Mouse (Mus musculus): ENCODE data around the gene Clcn3. TPM values are rescaled to one million over a fixed set of nuclear protein-coding genes. Genes with fewer than 3 reads are reported as not detected.

Clcn3 gene
- polyA plus RNA-seq, 1 experiment from 2014 or later, result 69.5 TPM

DNA sequence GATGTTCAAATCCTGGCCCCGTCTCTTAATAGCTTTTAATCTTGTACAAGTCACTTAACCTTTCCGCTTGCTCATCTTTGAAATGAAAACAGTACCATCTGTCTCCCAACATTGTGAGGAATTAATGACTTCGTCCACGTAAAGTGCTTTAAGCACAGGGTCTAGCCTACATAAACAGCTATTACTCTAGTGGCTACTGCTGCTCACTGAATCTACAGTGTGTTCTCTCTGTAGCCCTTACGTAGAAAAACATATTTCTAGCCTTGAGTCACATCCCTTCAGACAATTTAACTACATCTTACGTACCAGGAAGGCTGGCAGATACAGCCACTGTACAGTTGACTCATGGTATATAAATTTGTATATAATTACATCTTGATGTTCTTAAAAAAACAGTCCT lies 118.2 kb downstream of the Clcn3 start:
- Histone ChIP-seq H3K4me3 (no peak overlapping the region), H3K36me3 (replicated peaks) (no peaks in the 10 kb centered on the region), H3K27ac (no peak overlapping the region), H3K9me3 (no peaks in the 10 kb centered on the region), H3K9ac (no peak overlapping the region), H3K4me1 (no peaks in the 10 kb centered on the region), H3K4me2 (no peak overlapping the region), H3K27me3 (replicated peaks) (no peaks in the 10 kb centered on the region)
- WGBS, result 65% methylated on average over 6 of the region's 6 CpGs
- ATAC-seq (replicated peaks), result 0 out of 2 replicates have a peak, but pooled peaks have one; percentile 31

DNA sequence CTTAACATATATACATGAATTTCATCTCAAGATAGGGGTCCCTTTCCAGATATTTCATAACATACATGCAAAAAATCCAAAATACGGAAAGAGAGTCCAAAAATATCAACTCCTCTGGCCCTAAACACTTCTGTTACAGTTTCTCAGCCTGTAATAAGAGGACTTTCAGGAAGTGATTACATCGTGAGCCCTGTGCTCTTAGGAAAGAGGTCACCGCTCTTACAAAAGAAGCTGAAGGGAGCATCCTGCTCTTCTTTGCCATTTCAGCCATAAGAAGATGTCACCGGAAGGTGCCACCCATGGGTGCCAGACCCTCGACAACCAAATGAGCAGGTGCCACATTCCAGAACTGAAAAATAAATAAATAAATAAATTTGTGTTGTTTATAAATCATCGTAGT lies 121.3 kb downstream of the Clcn3 start:
- H3K4me1 ChIP-seq, result no peaks in the 10 kb centered on the region
- H3K9ac ChIP-seq, result no peak overlapping the region
- H3K9me3 ChIP-seq, result no peaks in the 10 kb centered on the region
- no peaks in the 10 kb centered on the region for H3K36me3 ChIP-seq (replicated peaks)
- ATAC-seq (replicated peaks), result no peak
- no peaks in the 10 kb centered on the region for H3K27me3 ChIP-seq (replicated peaks)
- 91% methylated on average over 6 of the region's 6 CpGs for WGBS
- no peak overlapping the region for H3K4me2 ChIP-seq
- no peak overlapping the region for H3K27ac ChIP-seq
- no peak overlapping the region for H3K4me3 ChIP-seq

DNA sequence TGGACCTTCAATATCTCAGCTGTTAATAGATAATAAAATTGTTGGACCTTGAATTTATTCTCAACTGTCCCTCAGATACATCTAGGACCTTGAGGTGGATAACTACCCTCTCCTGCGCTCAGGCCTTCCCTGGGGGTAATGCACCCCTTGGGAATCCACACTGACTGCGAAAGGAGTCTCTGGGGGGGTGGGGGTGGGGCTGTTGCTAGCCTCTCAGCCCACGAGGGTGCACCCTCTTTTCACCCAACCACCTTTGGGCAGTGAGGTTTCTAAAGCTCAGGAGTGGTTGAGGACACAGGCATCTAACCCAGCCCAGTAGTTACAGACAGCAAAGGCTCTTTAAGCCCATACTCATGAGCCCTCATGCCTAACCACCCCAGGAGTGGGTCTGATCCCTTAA lies 122.4 kb downstream of the Clcn3 start:
- Histone ChIP-seq H3K9me3 (no peaks in the 10 kb centered on the region), H3K4me2 (no peak overlapping the region), H3K27ac (no peak overlapping the region), H3K4me3 (no peak overlapping the region), H3K27me3 (replicated peaks) (no peaks in the 10 kb centered on the region), H3K9ac (no peak overlapping the region), H3K36me3 (replicated peaks) (no peaks in the 10 kb centered on the region), H3K4me1 (no peaks in the 10 kb centered on the region)
- 68% methylated on average over 3 of the region's 3 CpGs for WGBS
- ATAC-seq (replicated peaks), result no peak

Other genes starting within 250 kb of the Clcn3 start
- gene Hpf1, start 92.9 kb downstream of the Clcn3 start, polyA plus RNA-seq (2015; fragmentation: Nextera tagmentation; extraction: Ambion mirVana), result 88.1 and 88.6 TPM in 2 replicates
- 24.7 and 27.8 TPM in 2 replicates for gene Nek1, start 9.9 kb upstream of the Clcn3 start, polyA plus RNA-seq (2015; fragmentation: Nextera tagmentation; extraction: Ambion mirVana)
- 29.9 and 30.7 TPM in 2 replicates for gene Sh3rf1, start 240.6 kb upstream of the Clcn3 start, polyA plus RNA-seq (2015; fragmentation: Nextera tagmentation; extraction: Ambion mirVana)